Mouse (Mus musculus): Measurements from ENCODE around the gene Eps8.

GRCm38 (mm10) chr6:137548613-137549012 lies 106.1 kb downstream of the Eps8 start:
- no peak for TF ChIP-seq POLR2AphosphoS2 (IDR thresholded peaks at IDR 0.05; ENCODE audit: low read length)
- TF ChIP-seq MXI1 (IDR thresholded peaks at IDR 0.05; ENCODE audit: low read depth, low read length) = no peak
- TF ChIP-seq CTCF (IDR thresholded peaks at IDR 0.05 in 2 of 3, conservative IDR thresholded peaks at IDR 0.05 in 1 of 3; ENCODE audit: control insufficient read depth in 1 of 3, insufficient read depth in 1 of 3, low read depth in 2 of 3, low read length in 3 of 3, poor library complexity in 1 of 3, severe bottlenecking in 1 of 3) = no peak
- no peak for TF ChIP-seq HCFC1 (IDR thresholded peaks at IDR 0.05; ENCODE audit: low read depth, low read length)
- TF ChIP-seq EP300 (IDR thresholded peaks at IDR 0.05; ENCODE audit: low read depth in 1 of 2, low read length in 2 of 2) = no peak
- no peak for TF ChIP-seq POLR2A (IDR thresholded peaks at IDR 0.05; ENCODE audit: control insufficient read depth in 1 of 2, insufficient read depth in 1 of 2, low read depth in 1 of 2, low read length in 2 of 2, poor library complexity in 1 of 2)
- TF ChIP-seq MAFK (IDR thresholded peaks at IDR 0.05; ENCODE audit: borderline replicate concordance, low read depth, low read length) = no peak
- no peak for TF ChIP-seq ZMIZ1 (IDR thresholded peaks at IDR 0.05; ENCODE audit: low read depth, low read length)
- TF ChIP-seq E2F4 (IDR thresholded peaks at IDR 0.05; ENCODE audit: borderline replicate concordance, low read depth, low read length) = no peak
- TF ChIP-seq USF1 (IDR thresholded peaks at IDR 0.05; ENCODE audit: low read depth, low read length) = no peak
- no peak for TF ChIP-seq RCOR1 (IDR thresholded peaks at IDR 0.05; ENCODE audit: low read depth, low read length)
